Mouse (Mus musculus) heart, embryonic 14.5 days (tissue): ENCODE data around the gene Olfr521. TPM values are rescaled to one million over a fixed set of nuclear protein-coding genes. Genes with fewer than 3 reads are reported as not detected.

Experiments
- ATAC-seq: fragments of 200-750 bp; cut with Nextera tagmentation; 2 replicates; pipeline ENCODE4 v1.8.0; 2017; ENCODE audit warnings: low read depth, moderate TSS enrichment; ENCODE audit not compliant: insufficient number of reproducible peaks, insufficient read depth, low FRiP score
- H3K27ac ChIP-seq, 2 experiments: fragments of 200-500 bp in 1 of 2; fragments of 300-500 bp in 1 of 2; sonication (generic) in 1 of 2; replicated peaks in 1 of 2; 2 replicates each; pipeline ENCODE4 v1.5.1; 2012 to 2014; ENCODE audit warnings: low read depth in 2 of 2, low read length in 2 of 2, control low read depth in 1 of 2, mild to moderate bottlenecking in 1 of 2, mixed read lengths in 1 of 2; ENCODE audit not compliant: control insufficient read depth in 1 of 2, insufficient read depth in 1 of 2
- H3K27me3 ChIP-seq: fragments of 300-500 bp; sonication (generic); 2 replicates; pipeline ENCODE4 v1.6.1; 2014; ENCODE audit warnings: mild to moderate bottlenecking, low read length, control low read depth; ENCODE audit not compliant: control insufficient read depth, insufficient read depth
- H3K36me3 ChIP-seq: fragments of 300-500 bp; sonication (generic); 2 replicates; pipeline ENCODE4 v1.6.1; 2014; ENCODE audit warnings: mild to moderate bottlenecking, control low read depth, low read length, mixed read lengths; ENCODE audit not compliant: control insufficient read depth, insufficient read depth
- H3K4me1 ChIP-seq, 2 experiments: fragments of 200-500 bp in 1 of 2; fragments of 300-500 bp in 1 of 2; sonication (generic) in 1 of 2; 2 replicates each; pipeline ENCODE4 v1.6.1; 2012 to 2014; ENCODE audit warnings: low read length in 2 of 2, control low read depth in 1 of 2, mixed read lengths in 1 of 2; ENCODE audit not compliant: control insufficient read depth in 2 of 2, insufficient read depth in 2 of 2
- H3K4me2 ChIP-seq: fragments of 300-500 bp; sonication (generic); 2 replicates; pipeline ENCODE4 v1.6.1; 2014; ENCODE audit warnings: mild to moderate bottlenecking, low read length
- H3K4me3 ChIP-seq, 2 experiments: fragments of 200-500 bp in 1 of 2; fragments of 300-500 bp in 1 of 2; sonication (generic) in 1 of 2; 2 replicates each; pipeline ENCODE4 v1.5.1; 2012 to 2014; ENCODE audit warnings: low read length in 2 of 2, mild to moderate bottlenecking in 2 of 2, control low read depth in 1 of 2, low read depth in 1 of 2, moderate library complexity in 1 of 2; ENCODE audit not compliant: control insufficient read depth in 1 of 2, insufficient read depth in 1 of 2
- H3K9ac ChIP-seq: fragments of 300-500 bp; sonication (generic); 2 replicates; pipeline ENCODE4 v1.6.1; 2014; ENCODE audit warnings: mild to moderate bottlenecking, low read length
- H3K9me3 ChIP-seq: fragments of 300-500 bp; sonication (generic); 2 replicates; pipeline ENCODE4 v1.6.1; 2016; ENCODE audit warnings: low read length, control low read depth; ENCODE audit not compliant: control insufficient read depth
- WGBS: fragments of 180-500 bp; shearing (Covaris S2); extraction: QIAGEN DNeasy Blood & Tissue Kit; methylation state at CpG from one replicate; pipeline ENCODE4 v1.1.7; 2014; 5-methylcytosine and 5-hydroxymethylcytosine counted together
- polyA plus RNA-seq: library from polyadenylated mRNA; unstranded; fragments of >200 nt; fragmentation: Nextera tagmentation; extraction: Ambion mirVana; gene quantifications from 2 replicates; pipeline ENCODE4 v1.2.1, GENCODE M21; 2014

Olfr521 gene
- polyA plus RNA-seq, 1 experiment from 2014 or later: not detected

GRCm38 (mm10) chr7:99783421-99783820, 20.1 kb downstream of the Olfr521 start:
- no peaks in the 10 kb centered on the region for H3K27me3 ChIP-seq
- H3K9ac ChIP-seq: no peak overlapping the region
- no peaks in the 10 kb centered on the region for H3K9me3 ChIP-seq
- H3K4me1 ChIP-seq: no peaks in the 10 kb centered on the region
- H3K27ac ChIP-seq: no peak overlapping the region
- no peaks in the 10 kb centered on the region for H3K36me3 ChIP-seq
- H3K4me3 ChIP-seq: no peak overlapping the region
- H3K4me2 ChIP-seq: no peak overlapping the region
- WGBS: 84% methylated on average over 7 of the region's 7 CpGs
- ATAC-seq: no peak

- Histone ChIP-seq H3K27me3 (no peaks in the 10 kb centered on the region), H3K4me3 (no peak overlapping the region), H3K9ac (no peak overlapping the region), H3K9me3 (no peaks in the 10 kb centered on the region), H3K4me2 (no peak overlapping the region), H3K27ac (no peak overlapping the region), H3K4me1 (no peaks in the 10 kb centered on the region), H3K36me3 (no peaks in the 10 kb centered on the region)
- 85% methylated on average over 3 of the region's 3 CpGs for WGBS
- no peak for ATAC-seq
Observed at GRCm38 (mm10) chr7:99785553-99785952, 22.2 kb downstream of the Olfr521 start.

DNA sequence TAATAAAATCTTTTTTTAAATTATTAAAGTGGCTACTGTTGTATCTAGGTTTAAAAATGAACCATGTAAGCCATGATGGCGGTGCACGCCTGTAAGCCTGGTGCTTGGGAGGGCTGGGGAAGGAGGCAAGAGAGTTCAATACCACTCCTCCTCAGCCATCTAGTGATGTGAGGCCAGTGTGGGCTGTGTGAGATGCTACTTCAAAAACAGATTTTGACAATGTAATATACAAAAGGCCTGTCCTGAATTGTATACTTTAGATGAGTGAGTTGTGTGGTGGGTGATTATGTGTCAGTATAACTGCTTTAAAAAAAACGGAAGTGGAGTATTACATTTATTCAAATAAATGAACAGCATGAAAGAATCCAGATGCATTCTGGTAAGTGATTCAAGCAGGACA, 23.5 kb downstream of the Olfr521 start:
- H3K9me3 ChIP-seq: no peaks in the 10 kb centered on the region
- H3K4me3 ChIP-seq: no peak overlapping the region
- H3K4me1 ChIP-seq: no peaks in the 10 kb centered on the region
- H3K27ac ChIP-seq: no peak overlapping the region
- H3K36me3 ChIP-seq: no peaks in the 10 kb centered on the region
- WGBS: 80% methylated on average over 3 of the region's 3 CpGs
- no peak overlapping the region for H3K4me2 ChIP-seq
- H3K27me3 ChIP-seq: no peaks in the 10 kb centered on the region
- no peak for ATAC-seq
- no peak overlapping the region for H3K9ac ChIP-seq

DNA sequence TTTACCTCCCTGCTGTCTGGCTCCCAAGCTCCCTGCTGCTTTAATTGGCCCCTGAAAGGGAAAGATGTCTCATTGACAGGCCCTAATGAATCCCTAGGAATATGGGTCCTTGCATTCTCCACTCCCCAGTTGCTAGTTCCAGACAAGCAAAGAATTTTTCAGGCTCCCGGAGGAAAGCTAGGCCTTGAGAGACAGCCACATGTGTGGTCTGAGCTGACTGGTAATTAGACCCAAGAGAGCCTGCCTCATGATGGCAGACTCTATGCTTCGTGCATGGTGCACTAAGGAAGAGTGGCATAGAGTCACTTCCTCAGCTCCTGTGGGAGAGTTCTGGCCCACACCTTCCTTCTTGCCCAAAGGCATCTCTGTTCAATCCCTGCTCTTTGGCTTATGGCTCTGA, 24.6 kb downstream of the Olfr521 start:
- Histone ChIP-seq H3K4me2 (no peak overlapping the region), H3K9ac (no peak overlapping the region), H3K4me1 (no peaks in the 10 kb centered on the region), H3K36me3 (no peaks in the 10 kb centered on the region), H3K9me3 (no peaks in the 10 kb centered on the region), H3K27me3 (no peaks in the 10 kb centered on the region), H3K4me3 (no peak overlapping the region), H3K27ac (no peak overlapping the region)
- 47% methylated on average over 2 of the region's 2 CpGs for WGBS
- no peak for ATAC-seq

DNA sequence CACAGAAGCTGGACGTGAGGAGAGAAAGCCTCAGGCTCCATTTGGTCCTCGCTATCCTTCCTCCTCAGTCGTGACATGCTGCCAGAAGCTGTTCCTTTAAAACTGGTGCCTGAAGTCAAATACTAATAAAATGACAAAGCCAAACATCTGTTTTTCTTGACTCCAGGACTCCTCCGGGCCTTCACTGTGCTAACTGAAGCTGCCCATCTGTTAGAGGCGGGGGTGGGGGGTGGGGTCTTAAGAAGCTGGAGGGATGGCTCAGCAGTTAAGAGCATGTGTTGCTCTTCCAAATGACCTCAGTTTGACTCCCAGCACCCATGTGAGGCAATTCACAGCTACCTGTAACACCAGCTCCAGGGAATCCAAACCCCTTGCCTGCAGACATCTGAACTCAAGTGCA, 25.3 kb downstream of the Olfr521 start:
- 42% methylated on average over 5 of the region's 5 CpGs for WGBS
- no peaks in the 10 kb centered on the region for H3K36me3 ChIP-seq
- no peak for ATAC-seq
- H3K9me3 ChIP-seq: no peaks in the 10 kb centered on the region
- no peaks in the 10 kb centered on the region for H3K27me3 ChIP-seq
- no peak overlapping the region for H3K4me3 ChIP-seq
- H3K9ac ChIP-seq: no peak overlapping the region
- no peak overlapping the region for H3K27ac ChIP-seq
- no peaks in the 10 kb centered on the region for H3K4me1 ChIP-seq
- H3K4me2 ChIP-seq: no peak overlapping the region

DNA sequence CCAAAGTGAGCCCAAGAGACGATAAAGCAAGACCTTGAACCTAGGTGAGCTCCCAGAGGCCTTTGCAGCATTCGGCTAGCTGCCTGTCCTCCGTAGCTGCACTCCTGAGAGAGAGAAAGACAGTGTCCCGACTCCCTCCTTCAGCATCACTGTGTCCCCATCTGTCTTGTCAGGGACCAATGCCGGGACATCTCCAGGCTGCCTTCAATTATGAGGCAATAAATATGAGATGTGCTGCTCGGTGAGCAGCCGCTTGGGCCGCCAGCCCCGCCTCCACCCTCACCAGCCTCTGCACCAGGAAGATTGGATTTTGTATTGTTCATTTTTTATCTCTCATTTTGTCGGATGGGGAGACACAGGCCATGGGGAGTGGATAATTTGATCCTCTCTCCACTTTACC, 27.5 kb downstream of the Olfr521 start:
- Histone ChIP-seq H3K4me3 (no peak overlapping the region), H3K27ac (no peak overlapping the region), H3K4me2 (no peak overlapping the region), H3K36me3 (no peaks in the 10 kb centered on the region), H3K27me3 (no peaks in the 10 kb centered on the region; the same call in 1 of the 2 replicates), H3K9me3 (no peaks in the 10 kb centered on the region), H3K4me1 (peaks cover 4 to 5% of the 10 kb centered on the region in 2 experiments; a peak in 2 of 4 replicates), H3K9ac (no peak overlapping the region)
- no peak for ATAC-seq
- 85% methylated on average over 10 of the region's 10 CpGs for WGBS

GRCm38 (mm10) chr7:99794096-99794495, 30.8 kb downstream of the Olfr521 start:
- Histone ChIP-seq H3K9me3 (no peaks in the 10 kb centered on the region), H3K4me3 (no peak overlapping the region), H3K27ac (no peak overlapping the region), H3K27me3 (peaks cover 8% of the 10 kb centered on the region; the same call in 1 of the 2 replicates), H3K36me3 (no peaks in the 10 kb centered on the region), H3K9ac (no peak overlapping the region), H3K4me2 (no peak overlapping the region), H3K4me1 (peaks cover 5% of the 10 kb centered on the region in 2 experiments; a peak in 2 of 4 replicates)
- no peak for ATAC-seq
- 52% methylated on average over 2 of the region's 2 CpGs for WGBS

DNA sequence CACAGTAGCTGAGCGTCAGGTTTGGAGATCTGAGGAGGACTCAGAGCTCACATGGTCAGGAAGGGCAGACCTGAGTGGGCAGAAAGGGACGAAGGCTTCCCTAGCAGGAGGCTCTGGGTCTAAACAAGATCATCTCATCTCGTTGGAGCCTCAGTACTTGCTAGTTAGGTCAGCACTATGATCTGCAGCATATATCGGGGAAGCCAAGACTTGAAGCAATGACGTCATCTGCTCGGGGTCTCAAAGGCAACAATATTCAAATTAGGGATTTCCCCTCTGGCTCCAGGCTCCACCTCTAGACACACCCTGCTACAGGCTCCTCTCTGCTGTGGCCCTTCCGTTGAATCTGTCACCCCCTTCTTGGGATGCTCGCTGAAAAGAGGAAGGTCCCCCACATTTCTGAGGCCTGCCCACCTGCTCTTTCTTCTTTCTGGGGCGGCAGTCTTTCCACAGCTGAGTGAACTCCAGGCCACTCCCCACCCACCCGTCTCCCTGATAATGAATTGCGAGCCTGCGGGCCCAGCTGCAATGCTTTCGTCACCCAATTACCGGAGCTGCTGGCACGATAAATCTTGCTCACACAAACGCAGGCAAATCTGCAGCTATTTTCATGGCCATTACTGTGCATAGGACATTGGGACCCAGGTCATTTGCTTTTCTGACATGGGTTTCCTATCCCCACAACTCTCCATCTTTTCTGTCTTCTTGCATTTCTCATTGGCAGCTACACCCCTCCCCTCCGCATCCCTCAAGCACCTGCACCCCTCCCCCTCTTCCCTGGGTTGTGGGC, 32.1 kb downstream of the Olfr521 start:
- 13% methylated on average over 17 of the region's 17 CpGs for whole genome bisulfite sequencing
- Histone ChIP-seq H3K27ac (no peak overlapping the region), H3K4me2 (peak overlapping the region; percentile 14), H3K9me3 (no peaks in the 10 kb centered on the region), H3K27me3 (peaks cover 8% of the 10 kb centered on the region; the same call in 1 of the 2 replicates), H3K9ac (no peak overlapping the region), H3K4me3 (no peak overlapping the region), H3K36me3 (no peaks in the 10 kb centered on the region), H3K4me1 (peaks cover 5% of the 10 kb centered on the region in 2 experiments; a peak in 2 of 4 replicates)
- no peak for ATAC-seq
